Mouse (Mus musculus) CD4-positive, CD25-positive, alpha-beta regulatory T cell, adult 4 months (primary cell): ENCODE measurements around the gene Olfr1348. TPM values are rescaled to one million over a fixed set of nuclear protein-coding genes. Genes with fewer than 3 reads are reported as not detected.
"Not testable (repeated sequence)": the region's sequence is repeated elsewhere in the genome, so short reads cannot be mapped to it uniquely, and the experiment has no call there.

ENCODE experiments used
- ATAC-seq: one replicate; pipeline ENCODE4 v1.8.0; 2017
- polyA plus RNA-seq, 2 experiments: library from polyadenylated mRNA; unstranded; fragments of 100-300 nt; shearing (Covaris generic); gene quantifications; one replicate each; pipeline ENCODE4 v1.2.1; 2017

Olfr1348 gene
- not detected for polyA plus RNA-seq

DNA sequence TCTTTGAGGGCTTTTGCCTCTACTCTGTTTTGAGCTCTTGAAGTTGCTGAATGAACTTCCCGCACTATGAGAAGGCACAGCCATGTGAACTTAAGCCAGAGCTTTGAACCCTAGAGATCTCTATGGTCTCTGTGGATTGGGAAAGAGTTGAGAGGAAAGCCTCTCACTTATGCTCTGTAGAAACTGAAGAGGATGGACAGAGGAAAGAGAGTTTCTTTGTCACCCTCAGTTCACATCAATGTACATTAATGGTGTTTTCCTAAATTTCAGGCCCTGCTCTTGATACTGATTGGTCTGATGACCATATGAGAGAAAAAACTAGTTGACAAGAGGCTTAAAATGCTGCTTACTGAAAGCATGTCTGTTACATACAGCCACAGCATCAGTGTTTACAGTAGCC lies at the start of gene Olfr1348:
TSS of gene Olfr1348 (minus strand) at position 101 of the 400 bp plus-strand sequence.
- ATAC-seq, result no peak

DNA sequence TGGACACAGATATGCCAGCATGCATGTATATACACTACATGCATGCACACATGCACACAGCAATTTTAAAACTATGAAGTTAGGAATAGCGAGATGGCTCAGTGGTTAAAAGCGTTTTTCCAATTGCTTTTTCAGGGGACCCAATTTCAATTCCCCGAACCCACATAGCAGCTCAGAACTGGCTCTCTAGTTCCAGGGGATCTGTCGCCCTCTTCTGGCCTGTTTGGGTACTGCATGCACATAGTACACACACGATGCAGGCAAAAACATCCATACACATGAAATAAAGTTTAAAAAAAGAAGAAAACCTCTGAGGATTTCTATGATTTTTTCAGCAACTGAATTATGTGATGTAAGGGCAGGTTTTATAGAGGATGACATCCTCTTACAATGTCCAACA lies 17.6 kb upstream of the Olfr1348 start:
- ATAC-seq, result no peak

- no peak for ATAC-seq
Observed at GRCm38 (mm10) chr7:6525001-6525400, 16.5 kb upstream of the Olfr1348 start.

DNA sequence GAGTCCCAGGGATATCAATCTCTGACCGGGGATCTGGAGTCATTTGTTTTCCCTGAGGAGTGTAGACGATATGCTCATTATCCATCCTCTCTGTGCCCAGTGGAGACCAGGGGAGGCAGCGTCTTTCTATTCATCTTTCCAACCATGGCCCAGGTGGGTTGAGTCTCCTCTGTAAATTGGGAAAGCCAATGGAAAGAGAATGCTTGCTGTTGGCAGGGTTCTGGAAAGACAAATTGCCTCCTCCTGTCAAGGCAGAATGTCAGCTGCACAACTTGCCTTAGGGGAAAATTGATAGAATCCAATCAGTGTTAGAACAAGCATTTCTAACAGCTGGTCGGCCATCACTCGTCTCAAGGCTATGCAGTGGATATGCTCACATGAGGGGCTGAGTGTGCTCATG lies 14.3 kb upstream of the Olfr1348 start, which contains the start of gene Olfr1349:
TSS of gene Olfr1349 (minus strand) at position 101 of the 400 bp plus-strand sequence.
- ATAC-seq, result no peak

GRCm38 (mm10) chr7:6521666-6522065 lies 13.1 kb upstream of the Olfr1348 start:
- ATAC-seq, result no peak

DNA sequence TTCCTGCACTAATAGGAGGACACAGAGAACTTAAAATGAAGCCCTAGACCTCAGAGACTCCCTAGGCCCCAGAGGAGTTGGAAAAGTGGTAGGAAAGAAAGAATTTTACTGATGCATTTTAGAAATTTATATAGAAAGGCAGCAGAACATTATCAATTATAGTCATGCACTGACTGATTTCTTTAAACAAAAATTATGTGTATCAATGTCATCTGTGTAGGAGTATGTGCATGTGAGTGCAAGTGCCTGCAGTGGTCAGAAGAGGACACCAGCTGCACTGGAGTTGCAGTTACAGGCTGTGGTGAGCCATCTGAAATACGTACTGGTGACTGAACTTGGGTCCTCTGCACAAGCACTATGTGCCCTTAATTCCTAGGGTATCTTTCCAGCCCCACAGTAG lies 8.9 kb downstream of the Olfr1348 start, which contains the start of gene Olfr1347:
TSS of gene Olfr1347 (minus strand) at position 101 of the 400 bp plus-strand sequence.
- ATAC-seq, result no peak

GRCm38 (mm10) chr7:6486841-6487240 lies 21.7 kb downstream of the Olfr1348 start, which contains the start of gene Olfr5:
Gene Olfr5 (minus strand): TSS chr7:6486941.
- no peak for ATAC-seq

DNA sequence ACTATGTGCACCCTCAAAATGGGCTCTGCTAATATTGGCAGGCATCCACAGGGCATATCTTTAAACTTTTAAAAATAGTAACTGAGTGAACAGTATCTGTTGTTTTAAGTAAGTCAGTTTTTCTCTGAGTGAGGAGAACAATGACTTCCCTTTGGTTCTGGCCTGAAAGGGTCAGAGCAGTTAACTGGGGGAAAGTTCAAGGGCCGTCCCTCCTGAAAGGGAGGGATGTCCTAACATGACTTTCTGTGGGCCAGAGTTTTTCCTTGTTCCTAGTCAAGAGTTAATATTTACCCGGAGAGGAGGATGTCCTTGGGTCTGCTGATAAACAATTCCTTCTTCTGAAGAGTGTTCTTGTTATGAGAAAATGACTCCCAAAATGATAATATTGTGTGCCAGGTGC lies 30.9 kb downstream of the Olfr1348 start:
- not testable (repeated sequence) for ATAC-seq

GRCm38 (mm10) chr7:6466951-6467350 lies 41.6 kb downstream of the Olfr1348 start, which contains the start of gene Olfr1346:
Gene Olfr1346 (plus strand): TSS chr7:6467101.
- ATAC-seq, result no peak

- no peak for ATAC-seq
Observed at GRCm38 (mm10) chr7:6456399-6456798, 52.1 kb downstream of the Olfr1348 start.

GRCm38 (mm10) chr7:6455868-6456267 lies 52.7 kb downstream of the Olfr1348 start, which contains the start of gene Olfr1336:
Gene Olfr1336 (plus strand): TSS chr7:6456168.
- no peak for ATAC-seq

Other genes with a start within 250 kb of the Olfr1348 start
- 1 to 10 TPM; 6.4 to 7.6 TPM for gene Zfp667, start 222.2 kb downstream of the Olfr1348 start, polyA plus RNA-seq
- gene Zfp583, start 177.5 kb downstream of the Olfr1348 start, polyA plus RNA-seq, result 1 to 10 TPM in 1 of 2 experiments, under 1 TPM in 1; 0.94 to 1.4 TPM
- under 1 TPM; 0.11 to 0.39 TPM for gene Gm3854, start 165.0 kb downstream of the Olfr1348 start, polyA plus RNA-seq
- 1 to 10 TPM; 4.0 to 5.1 TPM for gene Zfp78, start 145.5 kb downstream of the Olfr1348 start, polyA plus RNA-seq
- 1 to 10 TPM; 4.0 to 5.5 TPM for gene Zfp28, start 125.5 kb downstream of the Olfr1348 start, polyA plus RNA-seq
- not detected for gene Smim17, start 110.0 kb downstream of the Olfr1348 start, polyA plus RNA-seq
- not detected for gene Gm20715, start 98.5 kb downstream of the Olfr1348 start, polyA plus RNA-seq
- gene Olfr1344, start 70.1 kb downstream of the Olfr1348 start, polyA plus RNA-seq, result not detected
- gene Olfr1336, start 52.6 kb downstream of the Olfr1348 start, polyA plus RNA-seq, result under 1 TPM in 1 of 2 experiments, not detected in 1; 0.05 TPM
- not detected for gene Olfr1346, start 41.6 kb downstream of the Olfr1348 start, polyA plus RNA-seq
- not detected for gene Olfr5, start 21.8 kb downstream of the Olfr1348 start, polyA plus RNA-seq
- not detected for gene Olfr1347, start 9.0 kb downstream of the Olfr1348 start, polyA plus RNA-seq
- gene Olfr1349, start 14.2 kb upstream of the Olfr1348 start, polyA plus RNA-seq, result under 1 TPM in 1 of 2 experiments, not detected in 1; 0.09 TPM
- not detected for gene Olfr1350, start 56.1 kb upstream of the Olfr1348 start, polyA plus RNA-seq
- gene Zim1, start 187.7 kb upstream of the Olfr1348 start, polyA plus RNA-seq, result not detected
- gene Peg3, start 221.7 kb upstream of the Olfr1348 start, polyA plus RNA-seq, result not detected
- gene Usp29, start 221.8 kb upstream of the Olfr1348 start, polyA plus RNA-seq, result under 1 TPM in 1 of 2 experiments, not detected in 1; 0.31 TPM